Mouse (Mus musculus): ENCODE data around the gene Lemd1.

- no peak for TF ChIP-seq CTCF (IDR thresholded peaks at IDR 0.05)
- no peak for TF ChIP-seq EP300 (IDR thresholded peaks at IDR 0.05; ENCODE audit: insufficient read depth, low read depth, low read length)
- no peak for TF ChIP-seq POLR2A (IDR thresholded peaks at IDR 0.05; ENCODE audit: insufficient read depth, low read depth, low read length)
Measured at GRCm38 (mm10) chr1:132199934-132200333, 8.7 kb downstream of the Lemd1 start.
